In genomic region chr6:92784782-92785181, GRCm38 (mm10) we compare ENCODE assay signal across 8 mouse cellular contexts. TPM values are rescaled to one million over a fixed set of nuclear protein-coding genes. Genes with fewer than 3 reads are reported as not detected.
A peak's percentile ranks its signal among the peaks of the same experiment; 100 is the strongest.
DNase-seq lines count a peak whose midpoint lies in the region; ATAC-seq and TF ChIP-seq lines count a peak whose summit lies in the region.

No protein-coding gene starts in this region.

- TF ChIP-seq POLR2A in kidney, adult 2 months (IDR thresholded peaks at IDR 0.05; ENCODE audit: low read depth, low read length): no peak

- H3K4me2 ChIP-seq in kidney, embryonic 16.5 days (replicated peaks; ENCODE audit: low read depth, low read length): no peak overlapping the region
- no peak overlapping the region for H3K4me2 ChIP-seq in heart, postnatal 0 days (ENCODE audit: low read depth, low read length)
- no peak overlapping the region for H3K4me2 ChIP-seq in neural tube, embryonic 11.5 days (ENCODE audit: low read depth)

- H3K9me3 ChIP-seq in kidney, embryonic 16.5 days (ENCODE audit: low read length): no peaks in the 10 kb centered on the region
- no peaks in the 10 kb centered on the region for H3K9me3 ChIP-seq in heart, postnatal 0 days (replicated peaks; ENCODE audit: control insufficient read depth, low read length)
- no peaks in the 10 kb centered on the region for H3K9me3 ChIP-seq in neural tube, embryonic 11.5 days (ENCODE audit: control insufficient read depth, low read length)

- no peaks in the 10 kb centered on the region for H3K36me3 ChIP-seq in kidney, adult 2 months (ENCODE audit: control insufficient read depth, insufficient read depth, low read length)
- H3K36me3 ChIP-seq in kidney, embryonic 16.5 days (ENCODE audit: insufficient read depth, low read length): peaks cover 15% of the 10 kb centered on the region; the same call in 1 of the 2 replicates
- H3K36me3 ChIP-seq in heart, postnatal 0 days (replicated peaks; ENCODE audit: control insufficient read depth, insufficient read depth, low read length): peaks cover 22% of the 10 kb centered on the region; the same call in 1 of the 2 replicates
- no peaks in the 10 kb centered on the region for H3K36me3 ChIP-seq in neural tube, embryonic 11.5 days (ENCODE audit: control insufficient read depth, insufficient read depth, low read length)

- no peak for TF ChIP-seq EP300 in heart, postnatal 0 days (IDR thresholded peaks at IDR 0.05; ENCODE audit: low read depth)

- WGBS in kidney, adult 2 months: 33% methylated on average over 7 of the region's 7 CpGs
- 20% methylated on average over 7 of the region's 7 CpGs for WGBS in kidney, embryonic 16.5 days
- WGBS in heart, postnatal 0 days: 23% methylated on average over 7 of the region's 7 CpGs
- WGBS in neural tube, embryonic 11.5 days: 11% methylated on average over 7 of the region's 7 CpGs

- H3K9ac ChIP-seq in kidney, embryonic 16.5 days (replicated peaks; ENCODE audit: low read length): no peak overlapping the region
- no peak overlapping the region for H3K9ac ChIP-seq in heart, postnatal 0 days (replicated peaks; ENCODE audit: low read depth, low read length)
- H3K9ac ChIP-seq in neural tube, embryonic 11.5 days (ENCODE audit: low read length): no peak overlapping the region

- no peaks in the 10 kb centered on the region for H3K27me3 ChIP-seq in kidney, adult 2 months (replicated peaks; ENCODE audit: control insufficient read depth, insufficient read depth, low read length)
- H3K27me3 ChIP-seq in kidney, embryonic 16.5 days (ENCODE audit: insufficient read depth, low read length): no peaks in the 10 kb centered on the region
- H3K27me3 ChIP-seq in heart, postnatal 0 days (ENCODE audit: control insufficient read depth, insufficient read depth, low read length): no peaks in the 10 kb centered on the region
- H3K27me3 ChIP-seq in neural tube, embryonic 11.5 days (ENCODE audit: control insufficient read depth, insufficient read depth, low read length): peaks cover 3% of the 10 kb centered on the region; the same call in 1 of the 2 replicates

- TF ChIP-seq CTCF in kidney, adult 2 months (conservative IDR thresholded peaks at IDR 0.05; ENCODE audit: insufficient read depth, insufficient read length, low read depth, low read length): peak; percentile 73
- peak; percentile 78 for TF ChIP-seq CTCF in heart, postnatal 0 days (IDR thresholded peaks at IDR 0.05; ENCODE audit: low read depth)

- H3K4me1 ChIP-seq in kidney, adult 2 months (ENCODE audit: control insufficient read depth, insufficient read depth, low read length): peaks cover 6% of the 10 kb centered on the region; the same call in 1 of the 2 replicates
- peaks cover 5% of the 10 kb centered on the region; the same call in 1 of the 2 replicates for H3K4me1 ChIP-seq in kidney, embryonic 16.5 days (ENCODE audit: insufficient read depth, low read length)
- H3K4me1 ChIP-seq in heart, postnatal 0 days (ENCODE audit: control insufficient read depth, insufficient read depth): no peaks in the 10 kb centered on the region
- no peaks in the 10 kb centered on the region; the same call in 1 of the 2 replicates for H3K4me1 ChIP-seq in neural tube, embryonic 11.5 days (ENCODE audit: control insufficient read depth, insufficient read depth, low read length)

- intact Hi-C loops in left cerebral cortex, postnatal 14 days (cut with DNase I): loop anchor here (5.0 to 10.0 kb wide), 3 partner anchors 943 to 1680 kb away; no protein-coding TSS in a partner anchor

- H3K4me3 ChIP-seq in kidney, adult 2 months (ENCODE audit: insufficient read depth, low read depth, low read length): no peak overlapping the region
- H3K4me3 ChIP-seq in kidney, embryonic 16.5 days (ENCODE audit: low read length): no peak overlapping the region
- H3K4me3 ChIP-seq in heart, postnatal 0 days (ENCODE audit: low read depth, low read length): no peak overlapping the region
- no peak overlapping the region for H3K4me3 ChIP-seq in neural tube, embryonic 11.5 days (ENCODE audit: low read depth, low read length)

- H3K27ac ChIP-seq in kidney, adult 2 months (ENCODE audit: insufficient read depth, low read depth, low read length): no peak overlapping the region
- no peak overlapping the region for H3K27ac ChIP-seq in kidney, embryonic 16.5 days (ENCODE audit: low read length)
- H3K27ac ChIP-seq in heart, postnatal 0 days (ENCODE audit: low read depth): no peak overlapping the region
- H3K27ac ChIP-seq in neural tube, embryonic 11.5 days (ENCODE audit: low read depth, low read length): no peak overlapping the region

- ATAC-seq in kidney, embryonic 16.5 days (ENCODE audit: low FRiP score, low TSS enrichment): no peak
- no peak for ATAC-seq in heart, postnatal 0 days (ENCODE audit: insufficient read depth, low read depth)
- peak; percentile 25; the same call in 1 of the 2 replicates for ATAC-seq in neural tube, embryonic 11.5 days (ENCODE audit: insufficient read depth, low FRiP score, low TSS enrichment)
- ATAC-seq in monocyte, adult 5-6 weeks (replicated peaks; ENCODE audit: insufficient number of reproducible peaks, low FRiP score, low TSS enrichment, poor library complexity, severe bottlenecking): no peak

- DNase-seq in kidney, adult 2 months: peak; percentile 43
- peak; percentile 40 for DNase-seq in R1 (ENCODE audit: low read depth, low spot score)
- DNase-seq in embryo, embryonic 10.5 days (ENCODE audit: low spot score): peak; percentile 80
- no peak for DNase-seq in heart, postnatal 0 days (ENCODE audit: low spot score)
- peak; percentile 75 to 82 for DNase-seq in left cerebral cortex, postnatal 14 days (ENCODE audit: low spot score in 2 of 2)
- peak; percentile 67 for DNase-seq in neural tube, embryonic 11.5 days (ENCODE audit: low spot score)

RNA-seq across cellular contexts. Expression of gene A730049H05Rik, which starts 31.5 kb away (rescaled TPM):
- 2.1 and 2.6 TPM in 2 replicates for polyA plus RNA-seq in kidney, adult 2 months (2012; rRNA removed)
- polyA plus RNA-seq in kidney, embryonic 16.5 days (2015; fragmentation: Nextera tagmentation; extraction: Ambion mirVana): 2.3 and 3.1 TPM in 2 replicates
- 0.46 TPM in 2 replicates for total RNA-seq in heart, postnatal 0 days (2014; rRNA removed; ENCODE audit: low replicate concordance)
- polyA plus RNA-seq in heart, postnatal 0 days (2015; fragmentation: Nextera tagmentation; extraction: Ambion mirVana): 1.3 and 1.7 TPM in 2 replicates
- total RNA-seq in left cerebral cortex, postnatal 14 days (2021): not detected
- polyA plus RNA-seq in neural tube, embryonic 11.5 days (2014; fragmentation: Nextera tagmentation; extraction: Ambion mirVana): 0.12 TPM in 1 of 2 replicates, not detected in the other
- total RNA-seq in monocyte, adult 5-6 weeks (2017): not detected in 3 replicates
